Mouse (Mus musculus): ENCODE measurements around the gene Zfp524.

The Zfp524 gene

DNA sequence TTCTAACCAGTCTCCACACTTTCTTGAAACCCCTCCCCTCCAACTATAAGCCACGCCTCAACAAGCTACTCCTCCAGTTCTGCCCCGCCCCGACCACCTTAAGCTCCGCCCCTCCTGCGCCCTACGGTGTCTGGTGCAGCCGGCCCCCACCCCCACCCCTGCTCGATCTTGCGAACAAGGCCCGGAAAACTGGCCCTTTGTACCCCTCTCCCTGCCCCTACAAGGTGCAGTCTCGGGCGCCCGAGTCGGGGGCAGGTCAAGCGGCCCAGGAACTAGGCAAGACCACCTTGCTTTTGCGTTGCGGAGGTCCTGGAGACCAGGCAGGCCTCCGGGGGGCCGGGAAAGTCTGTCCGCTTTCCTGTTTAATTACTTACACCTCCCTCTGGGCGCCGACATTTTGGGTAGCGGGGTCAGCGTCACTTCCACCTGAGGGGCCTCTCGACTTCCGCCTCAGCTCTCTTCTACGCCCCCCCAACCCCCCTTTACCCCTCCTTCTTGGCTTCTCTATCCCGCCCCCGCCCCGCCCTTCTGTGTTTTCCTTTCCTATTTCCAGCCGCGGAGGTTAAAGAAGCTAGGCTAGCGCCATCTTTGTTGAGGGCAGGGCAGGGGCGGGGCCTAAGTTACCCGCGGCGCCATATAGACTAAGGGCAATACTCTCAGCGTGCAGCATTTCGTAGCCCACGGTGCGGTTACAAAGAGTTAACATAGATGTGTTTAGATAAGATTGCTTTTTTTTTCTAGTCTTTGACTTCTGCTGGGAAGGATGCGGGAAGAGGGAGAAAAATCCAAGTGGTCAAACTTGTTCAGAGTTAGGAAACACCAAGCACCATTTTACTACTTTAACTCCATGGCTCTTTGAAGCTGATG is at the start of gene Zfp524, which contains the start of gene Fiz1:
Gene Zfp524, plus strand, starts transcription at position 165 of the 867 bp plus-strand sequence.
Gene Fiz1, minus strand, starts transcription at position 447 of the 867 bp plus-strand sequence.
- in situ Hi-C loops (cut with MboI; ENCODE audit: unreplicated experiment in 2 of 2), result loop anchor here in 1 of 2 experiments (10.0 kb wide), 1 partner anchor 1140 kb away; the partner anchor contains the start of gene Zfp787

DNA sequence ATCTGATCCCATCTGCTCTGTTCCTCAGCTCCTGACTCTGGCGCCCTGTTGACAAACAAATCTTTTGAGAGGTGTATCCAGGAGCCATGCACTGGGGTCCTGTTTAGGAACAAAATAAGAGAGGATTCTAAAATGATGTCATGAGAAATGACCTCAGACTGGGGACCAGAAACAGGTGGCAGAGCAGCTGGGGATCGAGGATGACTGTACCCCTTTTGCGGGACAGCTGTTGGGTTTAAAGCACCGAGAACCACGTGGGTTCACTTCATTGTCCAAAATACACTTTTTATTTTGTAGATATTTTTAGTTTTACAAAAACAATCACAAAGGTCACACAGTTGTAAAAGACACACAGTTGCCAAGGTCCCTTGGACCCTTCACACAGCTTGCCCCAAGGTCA is 49.2 kb upstream of the Zfp524 start:
- in situ Hi-C loops (cut with MboI; ENCODE audit: unreplicated experiment in 2 of 2), result loop anchor here in 1 of 2 experiments (5.0 to 25.0 kb wide), 2 partner anchors 32 to 322 kb away; partner anchors contain the start of gene Zfp579

- in situ Hi-C loops (cut with MboI; ENCODE audit: unreplicated experiment in 2 of 2), result loop anchor here in 1 of 2 experiments (25.0 kb wide), 1 partner anchor 316 kb away; no protein-coding TSS in a partner anchor
Observed at GRCm38 (mm10) chr7:4971068-4971467, 43.1 kb upstream of the Zfp524 start, which contains the start of gene Sbk3. Gene Sbk3, minus strand, starts transcription at chr7:4971168.

- in situ Hi-C loops (cut with MboI; ENCODE audit: unreplicated experiment in 2 of 2), result loop anchor here in 1 of 2 experiments (25.0 kb wide), 1 partner anchor 316 kb away; no protein-coding TSS in a partner anchor
Observed at GRCm38 (mm10) chr7:4971710-4972109, 42.5 kb upstream of the Zfp524 start.

DNA sequence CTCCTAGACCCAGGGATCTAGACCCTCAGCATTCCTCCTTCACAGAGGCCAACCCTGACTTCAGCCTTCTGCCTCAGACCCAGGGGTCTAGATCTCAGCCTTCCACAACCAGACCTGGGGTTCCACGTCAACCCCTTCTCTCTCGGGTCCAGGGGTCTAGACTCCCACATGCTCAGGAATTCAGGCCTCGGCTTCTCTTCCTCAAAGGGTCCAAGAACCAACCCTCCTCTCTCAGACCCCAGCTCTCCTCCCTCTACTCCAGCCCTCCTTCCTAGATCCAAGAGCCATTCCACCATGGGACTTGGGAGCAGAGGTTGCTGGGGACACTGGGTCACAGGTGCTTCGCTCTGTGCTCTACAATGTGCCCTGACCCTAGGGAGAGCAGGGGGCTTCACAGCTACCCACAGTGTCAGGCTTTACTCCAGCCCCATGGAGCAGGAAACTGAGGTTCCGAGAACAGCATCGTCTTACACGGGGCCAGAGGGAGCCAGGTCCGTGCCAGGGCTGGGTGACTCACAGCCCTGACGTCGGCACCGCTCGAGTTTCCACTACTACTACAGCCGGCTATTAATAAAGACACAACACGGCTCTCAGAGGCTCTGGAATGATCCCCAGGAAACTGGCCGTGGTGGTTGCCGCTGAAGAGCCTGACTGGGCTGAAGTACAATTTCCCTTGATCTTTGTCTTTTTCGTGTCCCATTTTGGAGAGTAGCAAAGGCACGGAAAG is 41.7 kb upstream of the Zfp524 start:
- in situ Hi-C loops (cut with MboI; ENCODE audit: unreplicated experiment in 2 of 2), result loop anchor here in 1 of 2 experiments (25.0 kb wide), 1 partner anchor 315 kb away; no protein-coding TSS in a partner anchor

- in situ Hi-C loops (cut with MboI; ENCODE audit: unreplicated experiment in 2 of 2), result no loop called here
Observed at GRCm38 (mm10) chr7:4975455-4975854, 38.8 kb upstream of the Zfp524 start.

DNA sequence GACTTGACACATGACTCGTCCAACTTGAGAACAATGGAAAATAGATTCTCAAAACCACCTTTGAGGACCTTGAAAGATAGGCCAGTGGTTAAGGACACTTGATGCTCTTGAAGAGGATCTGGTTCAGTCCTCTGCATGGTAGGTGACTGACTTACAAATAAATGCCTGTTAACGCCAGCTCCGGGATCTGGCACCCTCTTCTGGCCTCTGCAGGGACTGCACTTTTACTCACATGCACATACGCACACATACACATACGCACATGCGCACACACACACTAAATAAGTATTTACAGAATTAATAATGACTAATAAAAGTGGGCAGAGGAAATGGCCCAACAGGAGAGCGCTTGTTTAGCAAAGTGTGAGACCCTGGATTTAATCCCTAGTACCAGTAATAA is 37.4 kb upstream of the Zfp524 start:
- in situ Hi-C loops (cut with MboI; ENCODE audit: unreplicated experiment in 2 of 2), result no loop called here

- in situ Hi-C loops (cut with MboI; ENCODE audit: unreplicated experiment in 2 of 2), result no loop called here
Observed at GRCm38 (mm10) chr7:4988250-4988649, 26.0 kb upstream of the Zfp524 start.

DNA sequence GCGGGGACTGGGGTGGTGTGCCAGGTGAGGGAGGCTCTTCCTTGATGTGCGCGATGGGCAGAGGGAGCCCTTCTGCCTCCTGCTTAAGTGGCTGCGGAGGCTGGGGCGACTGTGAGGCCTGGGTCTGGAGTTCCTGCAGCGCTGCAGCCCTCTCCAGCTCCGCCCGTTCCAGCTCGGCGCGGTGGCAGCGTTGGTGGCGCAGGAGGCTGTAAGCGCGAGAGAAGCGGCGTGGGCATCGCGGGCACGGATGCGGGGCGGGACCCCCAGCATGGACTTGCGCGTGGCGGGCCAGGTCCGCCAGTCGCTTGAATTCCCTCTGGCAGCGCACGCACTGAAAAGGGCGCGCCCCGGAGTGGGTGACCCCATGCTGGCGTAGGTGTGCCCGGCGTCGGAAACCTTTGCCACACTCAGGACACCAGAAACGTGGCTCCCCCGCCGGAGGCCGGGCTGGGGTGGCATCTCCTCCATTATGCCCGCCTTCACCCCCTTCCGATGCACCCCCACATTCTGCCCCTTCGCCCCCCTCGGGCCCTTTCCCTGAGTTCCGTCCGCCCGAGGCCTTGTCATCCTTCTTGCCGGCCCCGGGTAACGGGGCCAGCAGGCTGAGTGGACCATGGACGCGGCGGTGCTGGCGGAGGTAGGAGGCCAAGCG is 20.7 kb upstream of the Zfp524 start:
- in situ Hi-C loops (cut with MboI; ENCODE audit: unreplicated experiment in 2 of 2), result no loop called here

- in situ Hi-C loops (cut with MboI; ENCODE audit: unreplicated experiment in 2 of 2), result no loop called here
Observed at GRCm38 (mm10) chr7:4993999-4994788, 20.0 kb upstream of the Zfp524 start.

- in situ Hi-C loops (cut with MboI; ENCODE audit: unreplicated experiment in 2 of 2), result loop anchor here in 1 of 2 experiments (5.0 kb wide), 1 partner anchor 33 kb away; the partner anchor contains the start of gene Sbk2
Observed at GRCm38 (mm10) chr7:4995268-4996002, 18.8 kb upstream of the Zfp524 start.

DNA sequence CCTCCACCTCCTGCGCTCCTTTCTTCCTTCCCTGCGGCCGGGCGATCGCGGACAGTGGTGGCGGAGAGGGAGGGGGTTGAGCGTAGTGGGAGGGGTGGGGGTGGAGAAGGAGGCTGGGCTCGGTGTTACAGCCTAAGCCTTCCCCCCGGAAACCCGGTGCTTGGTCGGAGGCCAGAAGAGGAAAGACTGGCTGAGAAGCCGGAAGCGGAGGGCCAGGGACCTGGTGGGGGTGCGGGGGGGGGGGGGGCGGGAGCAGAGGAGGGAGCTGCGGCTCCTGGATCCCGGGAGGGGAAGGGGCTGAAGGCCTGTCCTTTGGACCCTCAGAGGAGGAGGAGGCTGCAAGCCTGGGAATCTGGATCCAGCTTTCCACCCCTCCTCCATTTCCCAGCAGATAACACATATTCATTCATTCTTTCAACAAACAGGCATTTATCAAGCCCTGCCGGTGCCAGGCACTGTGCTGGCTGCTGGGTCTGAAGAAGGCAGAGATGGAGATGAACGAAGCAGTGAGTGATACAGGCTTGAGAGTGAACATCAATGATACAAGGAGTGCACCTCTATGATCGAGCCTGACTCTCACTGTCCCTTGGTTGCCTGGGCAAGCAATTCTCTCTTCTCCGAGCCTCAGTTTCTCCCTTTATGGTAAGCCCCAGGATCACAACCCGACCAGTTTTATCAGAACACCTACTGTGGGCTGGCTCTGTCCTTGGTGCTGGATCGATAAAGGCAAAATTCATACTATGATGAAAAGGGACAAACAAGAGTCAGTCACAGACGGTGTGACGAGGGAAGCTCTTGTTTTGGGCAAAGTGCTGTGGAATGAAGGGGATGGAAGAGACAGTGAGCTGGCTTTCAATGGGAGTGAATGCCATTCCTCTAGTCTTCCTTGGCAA is 18.0 kb upstream of the Zfp524 start, which contains the start of gene Zfp579:
Gene Zfp579, minus strand, starts transcription at position 156 of the 893 bp plus-strand sequence.
- in situ Hi-C loops (cut with MboI; ENCODE audit: unreplicated experiment in 2 of 2), result loop anchor here in 1 of 2 experiments (5.0 kb wide), 1 partner anchor 34 kb away; the partner anchor contains the start of gene Sbk2

DNA sequence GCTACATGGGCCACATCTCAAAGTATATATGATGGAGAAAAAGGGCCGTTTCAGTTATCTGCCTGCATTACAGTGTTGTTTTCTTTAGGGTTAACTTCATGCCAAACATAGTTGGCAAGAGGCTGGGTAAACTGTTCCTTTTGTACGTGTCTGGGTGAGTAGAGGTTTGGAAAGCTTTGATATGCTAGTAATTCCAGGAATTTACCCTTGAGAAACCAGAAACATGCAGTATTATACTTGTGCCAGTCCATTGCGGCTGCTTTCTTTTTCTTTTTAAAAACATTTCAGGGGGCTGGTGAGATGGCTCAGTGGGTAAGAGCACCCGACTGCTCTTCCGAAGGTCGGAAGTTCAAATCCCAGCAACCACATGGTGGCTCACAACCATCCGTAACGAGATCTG is 17.3 kb upstream of the Zfp524 start:
- in situ Hi-C loops (cut with MboI; ENCODE audit: unreplicated experiment in 2 of 2), result loop anchor here in 1 of 2 experiments (5.0 kb wide), 1 partner anchor 35 kb away; the partner anchor contains the start of gene Sbk2

DNA sequence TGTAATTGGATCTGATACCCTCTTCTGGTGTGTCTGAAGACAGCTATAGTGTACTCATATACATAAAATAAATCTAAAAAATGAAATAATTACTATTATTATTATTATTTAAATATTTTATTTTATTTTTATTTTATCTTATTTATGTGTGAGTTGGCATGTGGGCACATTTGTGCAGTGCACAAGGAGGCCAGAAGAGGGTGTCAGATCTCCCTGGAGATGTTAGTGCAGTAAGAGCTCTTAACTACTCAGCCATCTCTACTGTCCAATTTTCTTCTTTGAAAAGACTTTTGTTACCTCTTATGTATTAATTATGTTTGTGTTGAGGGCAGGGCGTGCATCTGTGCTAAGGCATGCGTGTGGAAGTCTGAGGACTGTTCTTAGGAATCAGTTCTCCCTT is 14.3 kb upstream of the Zfp524 start:
- in situ Hi-C loops (cut with MboI; ENCODE audit: unreplicated experiment in 2 of 2), result loop anchor here in 1 of 2 experiments (5.0 to 10.0 kb wide), 2 partner anchors 38 to 55 kb away; partner anchors contain the start of gene Sbk2

GRCm38 (mm10) chr7:5002876-5003275 is 11.3 kb upstream of the Zfp524 start:
- in situ Hi-C loops (cut with MboI; ENCODE audit: unreplicated experiment in 2 of 2), result loop anchor here in 1 of 2 experiments (10.0 kb wide), 1 partner anchor 58 kb away; no protein-coding TSS in a partner anchor

DNA sequence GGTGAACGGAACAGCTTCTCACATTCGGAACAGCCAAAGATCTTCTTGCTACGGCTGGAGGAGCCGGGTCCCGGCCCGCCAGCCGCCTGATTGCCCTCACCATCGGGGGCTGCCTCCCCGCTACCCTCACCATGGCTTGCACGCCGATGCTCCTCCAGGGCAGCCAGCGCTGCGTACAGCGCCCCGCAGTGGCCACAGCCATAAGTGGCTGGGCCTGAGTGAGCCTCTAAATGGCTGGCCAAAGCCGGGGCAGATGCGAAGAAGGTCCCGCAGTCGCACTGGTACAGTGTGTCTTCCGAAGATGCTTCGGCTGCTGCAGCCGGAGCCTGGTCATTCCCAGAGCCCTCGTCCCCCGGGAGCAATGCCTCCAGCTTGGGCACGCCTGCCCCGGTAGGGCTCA is 6.0 kb upstream of the Zfp524 start:
- in situ Hi-C loops (cut with MboI; ENCODE audit: unreplicated experiment in 2 of 2), result loop anchor here in 1 of 2 experiments (10.0 kb wide), 1 partner anchor 63 kb away; no protein-coding TSS in a partner anchor

Measured in v-Abl transformed pro-B cells (cell line).